Mouse (Mus musculus): ENCODE measurements around the gene Gm45799. TPM values are rescaled to one million over a fixed set of nuclear protein-coding genes. Genes with fewer than 3 reads are reported as not detected.

Gm45799 gene
- polyA plus RNA-seq (2012; rRNA removed), result 61.9 and 66.6 TPM in 2 replicates

DNA sequence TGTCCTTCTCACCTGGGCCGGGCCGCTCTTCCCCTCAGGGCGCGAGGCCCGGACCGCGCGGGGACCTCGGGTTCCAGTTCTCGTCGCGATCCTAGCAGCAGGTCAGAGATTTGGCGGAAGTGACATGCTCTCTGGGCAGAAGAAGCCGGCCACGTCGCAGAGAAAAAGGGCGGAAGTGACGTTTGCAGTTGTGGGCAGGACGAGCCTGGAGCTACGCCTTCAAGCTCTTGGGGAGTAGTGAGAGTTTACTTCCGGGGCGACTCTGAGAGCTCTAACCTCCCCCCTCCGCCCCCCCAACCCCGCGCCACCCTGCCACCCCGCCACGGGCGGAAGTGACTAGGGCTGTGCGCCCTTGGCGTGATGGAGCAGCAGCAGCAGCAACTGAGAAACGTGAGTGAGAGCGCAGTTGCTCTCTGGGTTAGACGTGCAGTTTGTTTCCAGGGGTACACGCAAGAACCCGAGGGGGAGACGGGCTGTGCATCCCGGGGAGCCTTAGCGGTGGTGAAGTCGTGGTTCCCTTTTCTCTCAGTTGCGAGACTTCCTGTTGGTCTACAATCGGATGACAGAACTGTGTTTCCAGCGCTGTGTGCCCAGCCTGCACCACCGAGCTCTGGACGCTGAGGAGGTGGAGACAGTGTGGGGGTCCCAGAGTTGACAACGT, at the start of gene Gm45799, which contains the start of gene Arfip2:
Gene Gm45799 (plus strand): TSS at position 320 of the 661 bp plus-strand sequence.
Gene Arfip2 (minus strand): TSS at position 184 of the 661 bp plus-strand sequence.

DNA sequence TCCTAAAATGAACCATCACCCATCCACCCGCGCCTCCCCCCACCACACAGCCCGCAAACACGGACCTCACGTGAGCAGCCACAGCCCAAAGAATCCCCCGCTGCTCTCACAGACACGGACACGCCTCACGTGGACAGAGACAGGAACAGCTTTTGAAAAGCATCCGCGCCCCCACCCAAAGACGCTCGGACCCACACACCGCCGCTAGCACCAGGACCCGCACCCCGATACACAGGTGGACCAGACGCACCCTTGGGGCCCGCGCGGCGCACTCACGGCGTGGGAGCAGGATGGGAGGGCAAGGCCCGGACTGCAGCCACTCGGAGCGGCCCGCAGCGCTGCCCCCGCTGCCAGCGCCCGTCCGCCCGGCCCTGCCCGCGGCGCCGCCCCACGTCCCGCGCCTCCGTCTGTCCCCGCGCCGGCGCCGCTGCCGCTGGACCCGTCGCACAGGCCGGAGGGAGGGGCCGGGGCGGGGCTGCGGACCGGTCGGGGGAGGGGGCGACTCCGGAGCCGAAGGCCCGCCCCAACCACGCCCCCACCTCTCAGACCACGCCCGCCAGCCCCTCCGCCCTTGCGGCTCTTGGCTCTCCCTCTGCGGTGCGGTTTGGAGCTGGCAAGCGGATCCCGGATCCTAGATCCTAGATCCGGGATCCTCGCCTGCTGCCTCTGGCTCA, 7.1 kb upstream of the Gm45799 start, which contains the start of gene Trim3:
Gene Trim3 (minus strand): TSS at position 445 of the 674 bp plus-strand sequence.

DNA sequence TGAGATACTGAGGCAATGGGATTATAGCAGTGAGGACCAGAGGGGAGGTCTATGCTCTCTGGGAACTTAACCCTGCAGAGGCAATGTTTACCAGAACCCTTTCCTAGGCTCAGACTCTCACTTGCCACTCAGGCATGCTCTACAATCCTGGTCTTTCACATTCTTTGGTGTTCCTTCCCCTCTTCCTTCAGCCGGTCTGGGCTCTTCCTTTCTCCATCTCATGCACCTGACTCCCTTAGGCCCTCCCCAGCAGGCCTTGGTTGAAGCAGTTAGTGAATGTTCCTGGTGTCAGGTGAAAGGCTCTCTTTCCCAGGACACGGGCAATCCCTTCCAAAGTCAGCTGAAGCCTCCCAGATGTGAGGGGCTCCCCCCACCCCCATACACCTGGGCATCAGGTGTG, 596 bp upstream of the Gm45799 start, which contains the start of gene Timm10b:
Gene Timm10b (plus strand): TSS at position 301 of the 400 bp plus-strand sequence.

DNA sequence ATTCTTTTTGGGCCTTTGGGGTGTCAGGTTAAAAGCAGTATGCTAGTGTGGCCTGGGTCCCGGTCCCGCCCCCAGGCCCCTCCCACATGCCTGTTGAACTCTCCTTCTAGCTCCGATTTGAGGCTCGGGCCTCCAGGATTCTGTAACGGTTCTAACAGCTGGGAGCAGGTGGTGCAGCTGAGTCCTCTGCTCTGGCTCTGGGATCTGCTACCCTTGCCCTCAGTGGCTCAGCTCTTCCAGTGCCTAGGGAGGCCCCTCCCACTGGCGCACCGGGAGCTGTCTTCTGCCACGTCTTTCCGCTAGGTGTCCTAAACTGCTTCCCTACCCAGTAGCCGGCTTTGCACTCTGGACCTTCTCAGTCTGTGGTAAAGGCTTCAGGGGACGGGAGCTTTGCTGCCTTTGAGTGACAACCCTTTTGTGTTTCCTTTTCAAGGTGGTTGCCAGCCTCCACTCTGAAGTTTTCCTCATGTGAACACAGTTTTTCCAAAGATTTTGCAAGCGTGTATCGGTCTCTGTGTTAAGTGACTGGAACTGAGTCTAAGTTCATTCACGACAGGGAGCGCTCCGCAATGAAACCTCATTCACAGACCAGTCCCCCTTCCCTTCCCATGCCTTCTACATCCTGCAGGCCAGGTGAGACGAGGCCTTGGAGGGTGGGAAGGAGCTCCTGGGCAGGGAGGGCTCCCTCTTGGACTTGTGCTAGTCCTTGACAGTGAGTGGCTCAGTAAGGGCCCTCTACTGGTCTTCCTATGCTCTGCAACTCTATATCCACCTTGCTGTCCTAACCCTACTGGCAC, 10.5 kb downstream of the Gm45799 start, which contains the start of gene Dnhd1:
Gene Dnhd1 (plus strand): TSS at position 189 of the 797 bp plus-strand sequence.

Other genes with a start within 250 kb of the Gm45799 start
- gene Fam160a2, start 240.5 kb upstream of the Gm45799 start, polyA plus RNA-seq (2012; rRNA removed), result 7.3 and 9.1 TPM in 2 replicates
- gene Cnga4, start 236.0 kb upstream of the Gm45799 start, polyA plus RNA-seq (2012; rRNA removed), result 0.01 and 0.05 TPM in 2 replicates
- not detected in 2 replicates for gene Cckbr, start 214.8 kb upstream of the Gm45799 start, polyA plus RNA-seq (2012; rRNA removed)
- 2.6 TPM in 2 replicates for gene Cavin3, start 158.3 kb upstream of the Gm45799 start, polyA plus RNA-seq (2012; rRNA removed)
- gene Smpd1, start 86.2 kb upstream of the Gm45799 start, polyA plus RNA-seq (2012; rRNA removed), result 8.7 and 10.2 TPM in 2 replicates
- gene Apbb1, start 58.9 kb upstream of the Gm45799 start, polyA plus RNA-seq (2012; rRNA removed), result 1.7 TPM in 2 replicates
- 175 and 220 TPM in 2 replicates for gene Hpx, start 40.4 kb upstream of the Gm45799 start, polyA plus RNA-seq (2012; rRNA removed)
- gene Trim3, start 7.0 kb upstream of the Gm45799 start, polyA plus RNA-seq (2012; rRNA removed), result 4.4 and 4.6 TPM in 2 replicates
- 58.1 and 59.9 TPM in 2 replicates for gene Timm10b, start 496 bp upstream of the Gm45799 start, polyA plus RNA-seq (2012; rRNA removed)
- gene Arfip2, start 136 bp upstream of the Gm45799 start, polyA plus RNA-seq (2012; rRNA removed), result 11.8 and 15.0 TPM in 2 replicates
- 0.52 and 0.68 TPM in 2 replicates for gene Dnhd1, start 10.3 kb downstream of the Gm45799 start, polyA plus RNA-seq (2012; rRNA removed)
- 64.6 and 77.3 TPM in 2 replicates for gene Ilk, start 96.0 kb downstream of the Gm45799 start, polyA plus RNA-seq (2012; rRNA removed)
- 8.1 and 9.2 TPM in 2 replicates for gene Rrp8, start 96.8 kb downstream of the Gm45799 start, polyA plus RNA-seq (2012; rRNA removed)
- gene Taf10, start 103.8 kb downstream of the Gm45799 start, polyA plus RNA-seq (2012; rRNA removed), result 172 and 195 TPM in 2 replicates
- gene Tpp1, start 111.7 kb downstream of the Gm45799 start, polyA plus RNA-seq (2012; rRNA removed), result 31.5 and 35.3 TPM in 2 replicates
- 0.53 and 0.54 TPM in 2 replicates for gene Dchs1, start 147.1 kb downstream of the Gm45799 start, polyA plus RNA-seq (2012; rRNA removed)
- gene Mrpl17, start 170.5 kb downstream of the Gm45799 start, polyA plus RNA-seq (2012; rRNA removed), result 132 and 139 TPM in 2 replicates

Data from liver, embryonic 14 days (tissue).